In genomic region chr6:122100904-122101303, GRCm38 (mm10) we compare ENCODE assay signal across 32 mouse cellular contexts.
DNase-seq lines count a peak whose midpoint lies in the region; ATAC-seq and TF ChIP-seq lines count a peak whose summit lies in the region.
"Had no signal": no experiment of that assay in that cellular context is flagged by ENCODE, and none has a peak within 500 bp of the region (broad histone marks: within the 10 kb centered on the region; RNA-seq: fewer than 3 reads in every experiment).

No protein-coding gene starts in this region.

- H3K4me1 ChIP-seq in CH12.LX (ENCODE audit: control insufficient read depth in 1 of 2, insufficient read depth in 2 of 2), result no peaks in the 10 kb centered on the region
- H3K4me1 ChIP-seq in stomach, postnatal 0 days (replicated peaks; ENCODE audit: control insufficient read depth, insufficient read depth), result no peaks in the 10 kb centered on the region
- H3K4me1 ChIP-seq: embryonic facial prominence, embryonic 10.5 days; embryonic facial prominence, embryonic 13.5 days; forebrain, embryonic 13.5 days; heart, embryonic 15.5 days; hindbrain, embryonic 10.5 days; intestine, embryonic 15.5 days had no signal

- no peak overlapping the region for H3K9ac ChIP-seq in CH12.LX (ENCODE audit: insufficient read depth, low read depth)
- H3K9ac ChIP-seq in stomach, postnatal 0 days (ENCODE audit: low read length), result no peak overlapping the region
- H3K9ac ChIP-seq: embryonic facial prominence, embryonic 13.5 days; forebrain, embryonic 13.5 days; forebrain, postnatal 0 days; heart, embryonic 15.5 days; hindbrain, embryonic 14.5 days; intestine, embryonic 15.5 days had no signal

- H3K4me2 ChIP-seq in CH12.LX (ENCODE audit: insufficient read depth, low read depth, poor library complexity, severe bottlenecking), result no peak overlapping the region; the same call in 1 of the 2 replicates
- H3K4me2 ChIP-seq in stomach, postnatal 0 days (replicated peaks; ENCODE audit: low read depth), result no peak overlapping the region
- H3K4me2 ChIP-seq: embryonic facial prominence, embryonic 13.5 days; forebrain, embryonic 13.5 days; heart, embryonic 11.5 days; heart, embryonic 15.5 days; hindbrain, embryonic 14.5 days; intestine, embryonic 15.5 days had no signal

- ATAC-seq in stomach, postnatal 0 days (ENCODE audit: low FRiP score, low TSS enrichment), result no peak
- ATAC-seq: forebrain, embryonic 13.5 days; forebrain, postnatal 0 days; intestine, embryonic 15.5 days; Patski had no signal

- H3K9me3 ChIP-seq in CH12.LX (replicated peaks; ENCODE audit: low read length), result no peaks in the 10 kb centered on the region
- no peaks in the 10 kb centered on the region for H3K9me3 ChIP-seq in stomach, postnatal 0 days (ENCODE audit: control insufficient read depth, low read length)
- H3K9me3 ChIP-seq: embryonic facial prominence, embryonic 13.5 days; G1E; heart, embryonic 15.5 days; intestine, embryonic 15.5 days had no signal

- no peaks in the 10 kb centered on the region for H3K79me2 ChIP-seq in CH12.LX (replicated peaks; ENCODE audit: control insufficient read depth, extremely low read depth, insufficient read depth, poor library complexity, severe bottlenecking)

- no peak for DNase-seq in layer of hippocampus, adult 2 months (ENCODE audit: low spot score in 2 of 2)
- no peak for DNase-seq in layer of hippocampus, adult 11-12 months (ENCODE audit: low spot score)
- peak; percentile 19 for DNase-seq in 416B (ENCODE audit: low read depth)
- peak; percentile 11 for DNase-seq in CH12.LX (ENCODE audit: extremely low read depth)
- peak; percentile 2 for DNase-seq in brain, adult 2 months (ENCODE audit: low read depth, low spot score)
- DNase-seq in stomach, postnatal 0 days (ENCODE audit: low spot score), result no peak
- DNase-seq in cerebellum, postnatal 36 days, result no peak
- DNase-seq: adrenal gland, postnatal 10 days; adrenal gland, postnatal 36 days; cerebellum, adult 11 months; cerebellum, adult 2 months; cerebellum, adult 9-11 months; cerebellum, postnatal 25 days; embryo, embryonic 11 days; forebrain, postnatal 0 days; gastrocnemius, adult 2 months; gastrocnemius, postnatal 14 days; heart, adult 11 months; heart, postnatal 10 days; heart, postnatal 36 days; kidney, adult 11 months had no signal

- H3K27me3 ChIP-seq in CH12.LX (replicated peaks), result peaks cover 23% of the 10 kb centered on the region
- H3K27me3 ChIP-seq in stomach, postnatal 0 days (ENCODE audit: control insufficient read depth, insufficient read depth, low read length), result no peaks in the 10 kb centered on the region
- H3K27me3 ChIP-seq: embryonic facial prominence, embryonic 13.5 days; forebrain, embryonic 13.5 days; heart, embryonic 15.5 days; intestine, embryonic 15.5 days; Patski had no signal

- peak; percentile 57 for TF ChIP-seq RAD21 in CH12.LX (IDR thresholded peaks at IDR 0.05; ENCODE audit: low read depth, low read length)

- no peak overlapping the region for H3K4me3 ChIP-seq in layer of hippocampus, adult 2 months
- H3K4me3 ChIP-seq in CH12.LX (replicated peaks in 1 of 3; ENCODE audit: low read depth in 2 of 3, low read length in 2 of 3, poor library complexity in 1 of 3), result no peak overlapping the region
- H3K4me3 ChIP-seq in stomach, postnatal 0 days (ENCODE audit: low read depth, low read length), result no peak overlapping the region
- H3K4me3 ChIP-seq: embryonic facial prominence, embryonic 10.5 days; embryonic facial prominence, embryonic 13.5 days; erythroblast, embryonic 14.5 days; forebrain, embryonic 13.5 days; gastrocnemius, adult 2 months; heart, embryonic 15.5 days; hindbrain, embryonic 10.5 days; intestine, embryonic 15.5 days had no signal

- H3K36me3 ChIP-seq in CH12.LX (replicated peaks in 1 of 2; ENCODE audit: control insufficient read depth in 1 of 2, insufficient read depth in 1 of 2, low read length in 1 of 2), result no peaks in the 10 kb centered on the region
- no peaks in the 10 kb centered on the region for H3K36me3 ChIP-seq in stomach, postnatal 0 days (ENCODE audit: control insufficient read depth, insufficient read depth, low read length)
- H3K36me3 ChIP-seq: embryonic facial prominence, embryonic 10.5 days; embryonic facial prominence, embryonic 13.5 days; G1E; heart, embryonic 15.5 days; hindbrain, embryonic 10.5 days; intestine, embryonic 15.5 days had no signal

- TF ChIP-seq POLR2A in CH12.LX (IDR thresholded peaks at IDR 0.05; ENCODE audit: low read depth, low read length), result no peak

- peak; percentile 60 for TF ChIP-seq CTCF in layer of hippocampus, adult 2 months (conservative IDR thresholded peaks at IDR 0.05)
- TF ChIP-seq CTCF in CH12.LX (conservative IDR thresholded peaks at IDR 0.05 in 1 of 2, IDR thresholded peaks at IDR 0.05 in 1 of 2; ENCODE audit: low read depth in 2 of 2, low read length in 2 of 2), result peak in 1 of 2 experiments; percentile 50; a peak in 2 of 4 replicates
- TF ChIP-seq CTCF in stomach, postnatal 0 days (IDR thresholded peaks at IDR 0.05; ENCODE audit: low read depth), result no peak

- dilution Hi-C loops in CH12.LX (cut with MboI; ENCODE audit: extremely low pct_ligation_motif_present, extremely low pct_unique_long_range_greater_than_20kb, low sequenced_read_pairs), result no loop called here

- WGBS in stomach, postnatal 0 days, result 79% methylated on average over 4 of the region's 4 CpGs

- no peak for TF ChIP-seq EP300 in CH12.LX (IDR thresholded peaks at IDR 0.05; ENCODE audit: low read length)
- TF ChIP-seq EP300 in stomach, postnatal 0 days (optimal IDR thresholded peaks at IDR 0.05), result no peak

- in situ Hi-C loops in CH12.LX (cut with MboI; ENCODE audit: low pct_ligation_motif_present, low pct_unique_long_range_greater_than_20kb, low sequenced_read_pairs), result no loop called here

- no peak overlapping the region for H3K27ac ChIP-seq in layer of hippocampus, adult 2 months
- H3K27ac ChIP-seq in CH12.LX (ENCODE audit: insufficient read depth, low read depth), result no peak overlapping the region
- no peak overlapping the region for H3K27ac ChIP-seq in stomach, postnatal 0 days (replicated peaks)
- H3K27ac ChIP-seq: embryonic facial prominence, embryonic 10.5 days; embryonic facial prominence, embryonic 13.5 days; forebrain, embryonic 13.5 days; gastrocnemius, adult 2 months; heart, embryonic 15.5 days; hindbrain, embryonic 10.5 days; hindbrain, embryonic 14.5 days; intestine, embryonic 15.5 days had no signal

TF ChIP-seq in CH12.LX, 34 proteins besides CTCF, POLR2A, EP300 and RAD21:
- TF ChIP-seq ZC3H11A (IDR thresholded peaks at IDR 0.05; ENCODE audit: low read depth, low read length), result no peak
- no peak for TF ChIP-seq CHD1 (IDR thresholded peaks at IDR 0.05; ENCODE audit: low read depth, low read length)
- TF ChIP-seq SMC3 (IDR thresholded peaks at IDR 0.05; ENCODE audit: low read depth, low read length), result peak; percentile 33; the same call in 1 of the 2 replicates
- no peak for TF ChIP-seq TBP (conservative IDR thresholded peaks at IDR 0.05; ENCODE audit: low read depth, low read length)
- TF ChIP-seq MAFK (IDR thresholded peaks at IDR 0.05; ENCODE audit: insufficient replicate concordance, low read length), result no peak
- no peak for TF ChIP-seq USF2 (conservative IDR thresholded peaks at IDR 0.05; ENCODE audit: low read depth, low read length)
- TF ChIP-seq MEF2A (IDR thresholded peaks at IDR 0.05; ENCODE audit: borderline replicate concordance, low read depth, low read length), result no peak
- TF ChIP-seq ZNF384 (IDR thresholded peaks at IDR 0.05; ENCODE audit: low read depth, low read length), result peak; percentile 39; the same call in 1 of the 2 replicates
- no peak for TF ChIP-seq POLR2AphosphoS2 (IDR thresholded peaks at IDR 0.05; ENCODE audit: low read depth, low read length)
- no peak for TF ChIP-seq ZMIZ1 (IDR thresholded peaks at IDR 0.05; ENCODE audit: low read depth, low read length)

Comparison
In these comparisons a context has a peak if more than half of its experiments do, and no peak if none do; other contexts are left out.
1. DNase-seq: peak in 416B (single experiment), CH12.LX (single experiment) and brain, adult 2 months (single experiment); none in layer of hippocampus, adult 2 months (0 of 2), layer of hippocampus, adult 11-12 months (single experiment), stomach, postnatal 0 days (single experiment) and cerebellum, postnatal 36 days (0 of 2).